Mouse (Mus musculus) stomach, postnatal 0 days (tissue): ENCODE measurements around the gene Trabd2b. TPM values are rescaled to one million over a fixed set of nuclear protein-coding genes. Genes with fewer than 3 reads are reported as not detected.

Experiments used
- ATAC-seq: fragments of 200-750 bp; cut with Nextera tagmentation; 2 replicates; pipeline ENCODE4 v1.8.0; 2017; ENCODE audit not compliant: low FRiP score, low TSS enrichment
- DNase-seq: peaks from one replicate; pipeline ENCODE4 v3.0.0-alpha.2; 2016; ENCODE audit warnings: low spot score
- H3K27ac ChIP-seq: fragments of 300-500 bp; sonication (generic); replicated peaks from 2 replicates; pipeline ENCODE4 v1.5.1; 2014; ENCODE audit warnings: mild to moderate bottlenecking, control low read depth
- H3K27me3 ChIP-seq: fragments of 300-500 bp; sonication (generic); 2 replicates; pipeline ENCODE4 v1.6.1; 2014; ENCODE audit warnings: low read length; ENCODE audit not compliant: control insufficient read depth, insufficient read depth
- H3K36me3 ChIP-seq: fragments of 300-500 bp; sonication (generic); 2 replicates; pipeline ENCODE4 v1.6.1; 2014; ENCODE audit warnings: low read length, mixed read lengths; ENCODE audit not compliant: control insufficient read depth, insufficient read depth
- H3K4me1 ChIP-seq: fragments of 300-500 bp; sonication (generic); replicated peaks from 2 replicates; pipeline ENCODE4 v1.6.1; 2014; ENCODE audit warnings: antibody characterized with exemption; ENCODE audit not compliant: control insufficient read depth, insufficient read depth
- H3K4me2 ChIP-seq: fragments of 300-500 bp; sonication (generic); replicated peaks from 2 replicates; pipeline ENCODE4 v1.6.1; 2014; ENCODE audit warnings: low read depth, mild to moderate bottlenecking, control low read depth, moderate library complexity
- H3K4me3 ChIP-seq: fragments of 300-500 bp; sonication (generic); 2 replicates; pipeline ENCODE4 v1.5.1; 2014; ENCODE audit warnings: low read depth, low read length, control low read depth
- H3K9ac ChIP-seq: fragments of 300-500 bp; sonication (generic); 2 replicates; pipeline ENCODE4 v1.6.1; 2014; ENCODE audit warnings: mild to moderate bottlenecking, low read length, control low read depth, mixed read lengths
- H3K9me3 ChIP-seq: fragments of 300-500 bp; sonication (generic); 2 replicates; pipeline ENCODE4 v1.6.1; 2016; ENCODE audit warnings: low read length; ENCODE audit not compliant: control insufficient read depth
- CTCF ChIP-seq: IDR thresholded peaks from 2 replicates; pipeline ENCODE4 v1.5.1; 2016; ENCODE audit warnings: antibody characterized with exemption, low read depth, mild to moderate bottlenecking, moderate library complexity
- EP300 ChIP-seq: optimal IDR thresholded peaks from 2 replicates; pipeline ENCODE3; 2016; ENCODE audit warnings: antibody characterized with exemption
- WGBS: fragments of 180-500 bp; shearing (Covaris S2); extraction: QIAGEN DNeasy Blood & Tissue Kit; methylation state at CpG from one replicate; pipeline ENCODE4 v1.1.7; 2014; 5-methylcytosine and 5-hydroxymethylcytosine counted together
- polyA plus RNA-seq: library from polyadenylated mRNA; unstranded; fragments of >200 nt; fragmentation: Nextera tagmentation; extraction: Ambion mirVana; gene quantifications from 2 replicates; pipeline ENCODE4 v1.2.1, GENCODE M21; 2015

Trabd2b gene
- polyA plus RNA-seq, 1 experiment from 2014 or later, result 0.61 TPM

DNA sequence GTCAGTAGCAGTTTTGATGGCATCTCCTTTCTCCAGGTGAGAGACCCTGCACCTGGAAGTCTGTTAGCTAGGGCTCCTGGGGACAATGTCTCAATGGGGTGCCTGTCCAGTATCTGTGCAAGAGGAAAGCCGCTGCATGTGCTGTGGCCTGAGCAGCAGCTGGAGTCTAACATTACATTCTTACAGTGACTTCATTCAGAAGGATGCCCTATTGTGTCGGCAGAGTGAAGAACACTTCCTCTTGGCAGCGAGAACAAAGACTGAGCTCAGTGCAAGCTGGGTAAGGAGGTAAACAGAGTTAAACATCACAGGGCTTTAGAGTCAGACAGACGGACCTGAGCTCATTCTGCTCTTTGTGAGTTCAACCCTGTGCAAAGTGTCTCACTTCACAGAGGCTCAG is 218.8 kb downstream of the Trabd2b start:
- WGBS, result 15% methylated on average over 4 of the region's 4 CpGs
- Histone ChIP-seq H3K4me3 (no peak overlapping the region), H3K36me3 (no peaks in the 10 kb centered on the region), H3K27ac (no peak overlapping the region), H3K27me3 (no peaks in the 10 kb centered on the region), H3K4me1 (no peaks in the 10 kb centered on the region), H3K9me3 (no peaks in the 10 kb centered on the region), H3K4me2 (no peak overlapping the region), H3K9ac (no peak overlapping the region)
- DNase-seq (no peak), ATAC-seq (no peak)
- no peak for TF ChIP-seq EP300
- no peak for TF ChIP-seq CTCF

DNA sequence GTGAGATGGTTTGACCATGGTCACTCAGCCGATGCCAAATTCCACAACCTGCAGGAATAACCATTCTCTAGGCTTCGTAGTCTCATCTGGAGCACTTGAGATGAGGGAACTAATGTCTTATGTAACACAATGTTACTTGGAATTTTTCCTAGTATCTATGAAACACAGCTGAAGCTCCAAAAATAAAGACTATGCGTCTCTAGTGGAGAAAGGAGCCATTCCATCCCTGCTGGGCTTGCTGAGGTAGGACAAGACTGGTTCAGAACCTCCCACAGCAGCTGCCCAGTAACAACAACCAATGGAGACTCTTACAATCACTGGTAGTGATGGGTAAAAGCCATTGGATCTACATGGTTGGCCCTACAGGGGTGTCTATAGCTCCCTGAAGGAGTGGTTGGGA is 219.4 kb downstream of the Trabd2b start:
- Histone ChIP-seq H3K4me1 (no peaks in the 10 kb centered on the region), H3K9me3 (no peaks in the 10 kb centered on the region), H3K27me3 (no peaks in the 10 kb centered on the region), H3K27ac (no peak overlapping the region), H3K4me3 (no peak overlapping the region), H3K4me2 (no peak overlapping the region), H3K36me3 (no peaks in the 10 kb centered on the region), H3K9ac (no peak overlapping the region)
- ATAC-seq, result no peak
- no peak for DNase-seq
- TF ChIP-seq EP300 (no peak), CTCF (no peak)
- 77% methylated on average over 3 of the region's 3 CpGs for WGBS

DNA sequence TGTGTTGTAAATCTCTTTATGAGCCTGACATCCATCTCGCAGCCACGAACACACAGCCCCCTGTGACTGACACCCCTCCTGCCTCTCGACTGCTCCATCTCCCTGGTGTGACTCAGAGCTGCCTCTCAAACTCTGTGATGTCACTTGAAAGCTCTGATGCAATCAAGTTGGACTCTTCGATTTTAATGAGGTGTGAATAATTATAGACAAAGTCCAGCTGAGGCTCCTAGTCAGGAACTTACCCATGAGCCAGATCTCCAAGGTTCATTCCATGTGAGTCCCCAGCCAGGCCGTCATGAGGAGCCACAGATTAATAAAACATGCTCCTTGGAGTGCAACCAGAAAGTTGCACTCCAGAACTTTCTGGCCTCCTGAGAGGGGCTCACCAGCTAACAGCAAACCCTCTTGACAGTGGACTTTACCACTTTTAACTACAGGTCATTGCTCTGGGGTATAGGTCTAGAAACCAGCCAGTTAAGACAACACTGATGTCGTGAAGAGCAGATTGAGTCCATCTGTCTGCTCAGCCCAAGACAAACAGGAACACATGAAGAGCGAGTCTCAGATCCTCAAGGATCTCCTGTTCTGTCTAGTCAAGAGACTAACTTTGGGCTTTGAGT is 221.3 kb downstream of the Trabd2b start:
- WGBS, result 69% methylated on average over 7 of the region's 7 CpGs

DNA sequence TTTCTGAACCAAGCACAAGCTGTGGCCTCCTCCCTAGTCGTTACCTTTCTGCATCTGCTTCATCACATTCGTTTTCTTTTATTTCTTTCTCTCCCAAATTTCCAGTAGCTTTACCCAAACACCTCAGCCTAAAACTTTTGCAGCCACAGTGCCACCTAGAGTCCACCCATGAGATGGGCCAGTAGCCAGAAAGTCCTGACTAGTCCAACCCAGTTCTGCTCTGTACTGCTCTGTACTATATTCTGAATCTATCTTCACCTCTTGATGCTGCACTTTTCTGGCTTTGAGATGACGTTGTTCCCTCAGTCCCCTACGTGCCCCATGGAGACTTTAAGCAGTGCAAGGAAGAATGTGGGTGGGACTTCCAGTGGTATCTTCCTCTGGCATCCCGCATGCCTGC is 229.4 kb downstream of the Trabd2b start:
- Histone ChIP-seq H3K4me2 (no peak overlapping the region), H3K36me3 (no peaks in the 10 kb centered on the region), H3K4me1 (no peaks in the 10 kb centered on the region), H3K4me3 (no peak overlapping the region), H3K9ac (no peak overlapping the region), H3K27me3 (no peaks in the 10 kb centered on the region), H3K9me3 (no peaks in the 10 kb centered on the region), H3K27ac (no peak overlapping the region)
- WGBS, result 26% methylated on average over 5 of the region's 5 CpGs
- ATAC-seq (no peak), DNase-seq (peak; percentile 52)
- peak; percentile 81 for TF ChIP-seq CTCF
- TF ChIP-seq EP300, result no peak

More for the DNA sequence above, 221.3 kb downstream of the Trabd2b start:
- ATAC-seq (no peak), DNase-seq (no peak)
- H3K36me3 ChIP-seq, result no peaks in the 10 kb centered on the region
- H3K4me2 ChIP-seq, result no peak overlapping the region
- H3K9me3 ChIP-seq, result no peaks in the 10 kb centered on the region
- TF ChIP-seq EP300 (no peak), CTCF (no peak)
- H3K4me1 ChIP-seq, result no peaks in the 10 kb centered on the region
- H3K27ac ChIP-seq, result no peak overlapping the region
- no peak overlapping the region for H3K4me3 ChIP-seq
- no peak overlapping the region for H3K9ac ChIP-seq
- H3K27me3 ChIP-seq, result no peaks in the 10 kb centered on the region

DNA sequence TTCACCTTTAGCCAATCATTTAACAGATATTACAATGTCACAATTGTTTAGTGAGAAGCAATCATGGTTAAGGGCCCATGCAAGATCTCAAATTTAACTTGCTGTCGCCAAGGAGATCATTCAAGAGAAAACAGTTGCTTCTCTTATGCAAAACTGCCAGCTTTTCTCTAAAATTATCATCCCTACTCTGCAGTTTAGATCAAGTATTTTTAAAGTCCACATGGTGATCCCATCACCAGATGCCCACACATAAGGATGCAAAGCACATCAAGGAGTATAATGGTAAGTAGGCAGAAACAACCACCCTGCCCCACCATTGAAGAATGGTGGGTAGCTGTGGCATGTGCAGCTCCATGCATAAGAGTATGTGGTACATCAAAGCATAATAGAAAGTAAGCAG is 229.8 kb downstream of the Trabd2b start:
- no peak overlapping the region for H3K4me3 ChIP-seq
- no peaks in the 10 kb centered on the region for H3K4me1 ChIP-seq
- no peaks in the 10 kb centered on the region for H3K27me3 ChIP-seq
- DNase-seq (no peak), ATAC-seq (no peak)
- no peaks in the 10 kb centered on the region for H3K36me3 ChIP-seq
- TF ChIP-seq EP300 (no peak), CTCF (no peak)
- H3K27ac ChIP-seq, result no peak overlapping the region
- no peak overlapping the region for H3K4me2 ChIP-seq
- H3K9me3 ChIP-seq, result no peaks in the 10 kb centered on the region
- WGBS, result 91% methylated on average over 1 of the region's 1 CpGs
- no peak overlapping the region for H3K9ac ChIP-seq

DNA sequence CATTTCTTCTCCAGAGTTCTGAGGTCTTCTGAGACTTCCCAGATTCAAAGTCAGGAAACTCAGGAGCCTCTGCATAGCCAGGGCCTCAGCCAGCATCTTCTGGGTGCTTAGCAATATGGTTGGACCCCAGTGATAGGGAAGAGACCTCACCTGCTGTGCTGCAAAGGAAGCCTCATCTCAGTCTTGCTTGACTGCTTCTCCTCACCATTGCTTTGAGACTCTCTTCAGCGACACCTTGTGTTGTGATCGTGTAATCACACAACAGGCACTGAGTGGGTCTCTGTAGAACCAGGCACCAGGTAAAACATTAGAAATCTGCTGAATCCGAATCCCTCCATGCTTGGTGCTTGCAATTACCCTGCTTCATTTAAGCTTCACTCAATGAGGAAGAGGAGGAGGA is 230.6 kb downstream of the Trabd2b start:
- 7% methylated on average over 3 of the region's 3 CpGs for WGBS
- H3K27me3 ChIP-seq, result no peaks in the 10 kb centered on the region

More for the DNA sequence above, 230.6 kb downstream of the Trabd2b start:
- no peaks in the 10 kb centered on the region for H3K9me3 ChIP-seq
- ATAC-seq (no peak), DNase-seq (peak; percentile 24)
- H3K36me3 ChIP-seq, result no peaks in the 10 kb centered on the region
- H3K9ac ChIP-seq, result no peak overlapping the region
- H3K27ac ChIP-seq, result no peak overlapping the region
- no peak for TF ChIP-seq EP300
- peak; percentile 79 for TF ChIP-seq CTCF
- no peak overlapping the region for H3K4me2 ChIP-seq
- no peaks in the 10 kb centered on the region for H3K4me1 ChIP-seq
- no peak overlapping the region for H3K4me3 ChIP-seq
